Mouse (Mus musculus): Measurements from ENCODE around the gene Ppia.
A peak's percentile ranks its signal among the peaks of the same experiment; 100 is the strongest.

DNA sequence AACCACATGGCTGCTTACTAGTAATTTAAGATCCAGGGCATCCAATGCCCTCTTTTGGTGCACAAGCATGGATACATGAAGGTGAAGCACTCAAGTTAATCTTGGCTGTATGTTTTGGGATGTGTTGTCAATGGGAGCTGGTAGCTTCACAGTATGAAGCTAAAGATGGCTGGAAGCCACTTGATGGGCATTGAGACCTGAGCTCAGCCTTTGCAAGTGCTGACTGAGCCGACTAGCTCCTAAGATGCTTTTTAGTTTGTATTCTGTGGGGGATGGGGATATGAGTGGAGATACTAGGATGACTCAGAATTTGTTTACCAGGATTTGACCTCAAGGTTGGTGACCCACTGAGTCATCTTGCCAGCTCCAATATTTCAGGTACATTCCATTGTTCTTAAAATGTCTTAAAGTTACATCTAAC lies 5.0 kb downstream of the Ppia start:
- no peak for TF ChIP-seq CTCF (IDR thresholded peaks at IDR 0.05; ENCODE audit: low read depth, low read length)
- TF ChIP-seq POLR2AphosphoS5 (IDR thresholded peaks at IDR 0.05; ENCODE audit: insufficient replicate concordance, low read depth, low read length) = peak; percentile 9; the same call in 1 of the 2 replicates
- TF ChIP-seq GATA1 (IDR thresholded peaks at IDR 0.05; ENCODE audit: borderline replicate concordance, low read length) = no peak

All from G1E (cell line).